11 mouse cellular contexts compared by ENCODE assay signal in the genomic region with DNA sequence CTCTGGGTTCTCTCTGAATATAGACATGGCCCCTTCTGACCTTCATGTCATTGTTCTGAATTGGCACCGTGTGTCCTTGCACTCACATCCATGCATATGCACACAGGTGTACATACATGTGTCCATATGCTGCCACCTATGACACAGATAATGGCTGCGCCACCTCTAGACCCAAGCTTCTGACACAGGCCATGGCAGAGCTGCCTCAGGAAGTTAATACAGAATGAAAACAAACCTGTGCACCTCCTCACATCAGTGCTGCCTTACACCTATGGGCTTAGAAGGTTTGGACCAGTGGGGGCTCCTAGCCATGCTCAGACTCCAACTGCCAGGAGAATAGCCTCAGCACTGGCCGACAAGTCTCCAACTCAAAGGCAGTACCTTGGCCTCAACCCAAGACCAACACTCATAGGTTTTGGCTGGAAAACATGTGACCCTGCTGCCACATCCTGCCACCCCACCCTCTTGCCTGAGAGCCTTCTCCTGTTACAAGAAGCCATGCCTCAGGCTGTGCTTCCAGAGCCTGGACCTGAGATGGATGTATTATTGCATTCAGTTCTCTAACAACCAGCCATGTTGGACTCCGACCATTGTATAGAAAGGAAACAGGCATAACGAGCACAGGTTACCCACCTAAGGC. TPM values are rescaled to one million over a fixed set of nuclear protein-coding genes. Genes with fewer than 3 reads are reported as not detected.
DNase-seq lines count a peak whose midpoint lies in the region; ATAC-seq lines count a peak whose summit lies in the region.
"Had no signal": no experiment of that assay in that cellular context is flagged by ENCODE, and none has a peak within 500 bp of the region (broad histone marks: within the 10 kb centered on the region; RNA-seq: fewer than 3 reads in every experiment).

No protein-coding gene starts in this region.

- 0 out of 2 replicates have a peak, but pooled peaks have one; percentile 27 for ATAC-seq in embryonic facial prominence, embryonic 11.5 days (replicated peaks; ENCODE audit: insufficient number of reproducible peaks, low FRiP score, low TSS enrichment, low read depth)
- peak; percentile 57; the same call in 1 of the 2 replicates for ATAC-seq in lung, embryonic 16.5 days (ENCODE audit: low read depth)
- no peak for ATAC-seq in cerebellum, adult (ENCODE audit: insufficient number of reproducible peaks, low FRiP score, low TSS enrichment)
- ATAC-seq in erythroblast, adult 5-6 weeks (replicated peaks; ENCODE audit: low FRiP score, poor library complexity, severe bottlenecking), result no peak

- no peak overlapping the region for H3K4me2 ChIP-seq in embryonic facial prominence, embryonic 11.5 days (ENCODE audit: low read depth, low read length)
- no peak overlapping the region for H3K4me2 ChIP-seq in lung, embryonic 16.5 days (ENCODE audit: low read depth, low read length)

- no peak overlapping the region for H3K9ac ChIP-seq in embryonic facial prominence, embryonic 11.5 days (replicated peaks; ENCODE audit: low read length)
- H3K9ac ChIP-seq in lung, embryonic 16.5 days (ENCODE audit: low read length), result no peak overlapping the region

- no peaks in the 10 kb centered on the region for H3K9me3 ChIP-seq in embryonic facial prominence, embryonic 11.5 days (replicated peaks; ENCODE audit: control insufficient read depth, low read length)
- no peaks in the 10 kb centered on the region for H3K9me3 ChIP-seq in embryonic facial prominence, embryonic 10.5 days
- H3K9me3 ChIP-seq in lung, embryonic 16.5 days (ENCODE audit: control insufficient read depth, low read length), result no peaks in the 10 kb centered on the region

- H3K4me1 ChIP-seq in embryonic facial prominence, embryonic 11.5 days (ENCODE audit: control insufficient read depth, insufficient read depth, low read length), result no peaks in the 10 kb centered on the region
- peaks cover 8% of the 10 kb centered on the region for H3K4me1 ChIP-seq in embryonic facial prominence, embryonic 10.5 days
- 0 out of 2 replicates have a peak, but pooled peaks cover 3% of the 10 kb centered on the region for H3K4me1 ChIP-seq in lung, embryonic 16.5 days (replicated peaks; ENCODE audit: control insufficient read depth, insufficient read depth, low read length)

- no peak overlapping the region for H3K4me3 ChIP-seq in embryonic facial prominence, embryonic 11.5 days (ENCODE audit: low read depth, low read length)
- no peak overlapping the region for H3K4me3 ChIP-seq in embryonic facial prominence, embryonic 10.5 days
- H3K4me3 ChIP-seq in lung, embryonic 16.5 days (ENCODE audit: low read length), result no peak overlapping the region

- H3K36me3 ChIP-seq in embryonic facial prominence, embryonic 11.5 days (replicated peaks; ENCODE audit: control insufficient read depth, insufficient read depth, low read depth, low read length), result no peaks in the 10 kb centered on the region
- no peaks in the 10 kb centered on the region for H3K36me3 ChIP-seq in embryonic facial prominence, embryonic 10.5 days (replicated peaks)
- H3K36me3 ChIP-seq in lung, embryonic 16.5 days (ENCODE audit: control insufficient read depth, insufficient read depth, low read length), result no peaks in the 10 kb centered on the region

- no peaks in the 10 kb centered on the region for H3K27me3 ChIP-seq in embryonic facial prominence, embryonic 11.5 days (ENCODE audit: control insufficient read depth, insufficient read depth, low read length)
- H3K27me3 ChIP-seq in embryonic facial prominence, embryonic 10.5 days (replicated peaks; ENCODE audit: low read depth, poor library complexity, severe bottlenecking), result no peaks in the 10 kb centered on the region
- H3K27me3 ChIP-seq in lung, embryonic 16.5 days (ENCODE audit: control insufficient read depth, insufficient read depth, low read depth, low read length), result no peaks in the 10 kb centered on the region

- DNase-seq in embryonic facial prominence, embryonic 11.5 days (ENCODE audit: low spot score), result no peak
- DNase-seq in embryonic facial prominence, embryonic 10.5 days (ENCODE audit: low spot score), result no peak
- DNase-seq in thymus, postnatal 14 days, result peak; percentile 47
- no peak for DNase-seq in thymus, adult 18-20 months
- DNase-seq in frontal cortex, postnatal 14 days (ENCODE audit: low spot score in 2 of 2), result no peak
- DNase-seq: adrenal gland, postnatal 14 days; gastrocnemius, postnatal 10 days; kidney, postnatal 14 days had no signal

- H3K27ac ChIP-seq in embryonic facial prominence, embryonic 11.5 days (replicated peaks; ENCODE audit: low read depth, low read length), result no peak overlapping the region
- no peak overlapping the region for H3K27ac ChIP-seq in embryonic facial prominence, embryonic 10.5 days (replicated peaks)
- no peak overlapping the region for H3K27ac ChIP-seq in lung, embryonic 16.5 days (ENCODE audit: low read length)

- 86% methylated on average over 5 of the region's 5 CpGs for whole genome bisulfite sequencing in embryonic facial prominence, embryonic 11.5 days
- 92% methylated on average over 5 of the region's 5 CpGs for WGBS in embryonic facial prominence, embryonic 10.5 days
- WGBS in lung, embryonic 16.5 days, result 78% methylated on average over 5 of the region's 5 CpGs

RNA-seq across cellular contexts. Expression of gene Tnfrsf1b, which starts 17.0 kb away (rescaled TPM):
- 1.1 and 2.7 TPM in 2 replicates for polyA plus RNA-seq in embryonic facial prominence, embryonic 11.5 days (2014; fragmentation: Nextera tagmentation; extraction: Ambion mirVana)
- 1.6 and 1.9 TPM in 2 replicates for polyA plus RNA-seq in embryonic facial prominence, embryonic 10.5 days (2016; fragmentation: Nextera tagmentation; extraction: Ambion mirVana)
- 5.0 and 5.3 TPM in 2 replicates for polyA plus RNA-seq in lung, embryonic 16.5 days (2015; fragmentation: Nextera tagmentation; extraction: Ambion mirVana)
- 10.6 and 19.9 TPM in 2 replicates for total RNA-seq in erythroblast, adult 5-6 weeks (2015; ENCODE audit: low replicate concordance)
- 10.0 and 12.1 TPM in 2 replicates for total RNA-seq in erythroblast, adult 5-6 weeks (2017; ENCODE audit: low replicate concordance)

RNA-seq across cellular contexts. Expression of gene Vps13d, which starts 34.8 kb away (rescaled TPM):
- polyA plus RNA-seq in embryonic facial prominence, embryonic 11.5 days (2014; fragmentation: Nextera tagmentation; extraction: Ambion mirVana), result 7.7 and 10.1 TPM in 2 replicates
- 4.5 and 5.2 TPM in 2 replicates for polyA plus RNA-seq in embryonic facial prominence, embryonic 10.5 days (2016; fragmentation: Nextera tagmentation; extraction: Ambion mirVana)
- polyA plus RNA-seq in lung, embryonic 16.5 days (2015; fragmentation: Nextera tagmentation; extraction: Ambion mirVana), result 5.9 and 8.0 TPM in 2 replicates
- total RNA-seq in erythroblast, adult 5-6 weeks (2015; ENCODE audit: low replicate concordance), result 33.9 and 44.2 TPM in 2 replicates
- 38.5 and 46.0 TPM in 2 replicates for total RNA-seq in erythroblast, adult 5-6 weeks (2017; ENCODE audit: low replicate concordance)

Comparison
In these comparisons a context has a peak if more than half of its experiments do, and no peak if none do; other contexts are left out.
1. ATAC-seq: peak in embryonic facial prominence, embryonic 11.5 days (single experiment) and lung, embryonic 16.5 days (single experiment); none in cerebellum, adult (single experiment) and erythroblast, adult 5-6 weeks (single experiment).